ENCODE assay signal across 20 mouse cellular contexts in the genomic region with DNA sequence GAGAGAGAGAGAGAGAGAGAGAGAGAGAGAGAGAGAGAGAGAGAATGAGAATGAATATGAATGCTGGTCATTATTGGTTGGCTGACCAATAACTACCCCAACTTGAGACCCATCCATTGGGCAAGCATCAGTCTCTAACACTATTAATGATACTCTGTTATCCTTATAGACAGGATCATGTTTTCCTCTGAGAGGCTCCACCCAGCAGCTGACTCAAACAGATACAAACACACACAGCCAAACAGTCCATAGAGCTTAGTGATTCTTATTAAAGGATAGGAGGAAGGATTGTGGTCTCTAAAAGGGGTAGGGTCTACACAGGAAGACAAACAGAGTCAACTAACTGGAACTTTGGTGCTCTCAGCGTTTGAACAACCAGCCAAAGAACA.
DNase-seq lines count a peak whose midpoint lies in the region; ATAC-seq and TF ChIP-seq lines count a peak whose summit lies in the region.
"Had no signal": no experiment of that assay in that cellular context is flagged by ENCODE, and none has a peak within 500 bp of the region (broad histone marks: within the 10 kb centered on the region; RNA-seq: fewer than 3 reads in every experiment).

No protein-coding gene starts in this region.

- H3K27ac ChIP-seq in liver, embryonic 14.5 days, result no peak overlapping the region
- no peak overlapping the region for H3K27ac ChIP-seq in liver, embryonic 12.5 days
- no peak overlapping the region for H3K27ac ChIP-seq in midbrain, embryonic 11.5 days (ENCODE audit: low read depth, low read length)
- no peak overlapping the region for H3K27ac ChIP-seq in midbrain, embryonic 10.5 days (replicated peaks)
- peak overlapping the region; percentile 16; the same call in 1 of the 2 replicates for H3K27ac ChIP-seq in liver, postnatal 0 days (ENCODE audit: low read depth)
- H3K27ac ChIP-seq: forebrain, embryonic 12.5 days; forebrain, embryonic 15.5 days; heart, adult 2 months; heart, embryonic 10.5 days; heart, embryonic 13.5 days; hindbrain, embryonic 12.5 days; hindbrain, embryonic 15.5 days had no signal

- H3K27me3 ChIP-seq in liver, embryonic 14.5 days (ENCODE audit: control insufficient read depth, insufficient read depth, low read length), result no peaks in the 10 kb centered on the region
- no peaks in the 10 kb centered on the region for H3K27me3 ChIP-seq in liver, embryonic 12.5 days (replicated peaks)
- no peaks in the 10 kb centered on the region for H3K27me3 ChIP-seq in midbrain, embryonic 11.5 days (ENCODE audit: control insufficient read depth, insufficient read depth, low read length)
- no peaks in the 10 kb centered on the region for H3K27me3 ChIP-seq in midbrain, embryonic 10.5 days (ENCODE audit: low read depth, poor library complexity, severe bottlenecking)
- no peaks in the 10 kb centered on the region for H3K27me3 ChIP-seq in liver, postnatal 0 days (ENCODE audit: insufficient read depth, low read length)
- H3K27me3 ChIP-seq: forebrain, embryonic 12.5 days; forebrain, embryonic 15.5 days; heart, embryonic 13.5 days; hindbrain, embryonic 12.5 days; hindbrain, embryonic 15.5 days had no signal

- no peak for TF ChIP-seq EP300 in liver, embryonic 14.5 days (IDR thresholded peaks at IDR 0.05; ENCODE audit: low read depth)
- TF ChIP-seq EP300 in liver, postnatal 0 days (IDR thresholded peaks at IDR 0.05; ENCODE audit: low read depth), result no peak

- H3K4me3 ChIP-seq in liver, embryonic 14.5 days (ENCODE audit: insufficient read depth in 1 of 2, low read depth in 2 of 2, low read length in 2 of 2), result no peak overlapping the region
- H3K4me3 ChIP-seq in liver, embryonic 12.5 days, result no peak overlapping the region
- no peak overlapping the region for H3K4me3 ChIP-seq in midbrain, embryonic 11.5 days (ENCODE audit: low read depth, low read length)
- H3K4me3 ChIP-seq in midbrain, embryonic 10.5 days, result no peak overlapping the region
- no peak overlapping the region for H3K4me3 ChIP-seq in liver, postnatal 0 days (ENCODE audit: low read depth, low read length)
- H3K4me3 ChIP-seq: forebrain, embryonic 12.5 days; forebrain, embryonic 15.5 days; heart, adult 2 months; heart, embryonic 10.5 days; heart, embryonic 13.5 days; hindbrain, embryonic 12.5 days; hindbrain, embryonic 15.5 days had no signal

- DNase-seq in liver, embryonic 14.5 days (ENCODE audit: low read depth in 3 of 3, low spot score in 3 of 3), result no peak
- DNase-seq in midbrain, embryonic 11.5 days (ENCODE audit: low spot score, missing footprints), result peak; percentile 23
- DNase-seq in midbrain, embryonic 10.5 days (ENCODE audit: low spot score), result no peak
- no peak for DNase-seq in liver, postnatal 0 days
- DNase-seq in layer of hippocampus, adult 8-10 months (ENCODE audit: low spot score in 2 of 2), result no peak
- DNase-seq in right cerebral cortex, postnatal 4 days, result no peak
- DNase-seq: adrenal gland, postnatal 10 days; adrenal gland, postnatal 36 days; cerebellum, adult 18-20 months; cerebellum, adult 9-10 months; cerebellum, postnatal 14 days; gastrocnemius, postnatal 36 days; heart, adult 2 months had no signal

- H3K4me1 ChIP-seq in liver, embryonic 14.5 days (replicated peaks; ENCODE audit: control insufficient read depth in 2 of 2, insufficient read depth in 2 of 2, low read length in 1 of 2), result no peaks in the 10 kb centered on the region
- H3K4me1 ChIP-seq in liver, embryonic 12.5 days, result no peaks in the 10 kb centered on the region
- no peaks in the 10 kb centered on the region for H3K4me1 ChIP-seq in midbrain, embryonic 11.5 days (ENCODE audit: control insufficient read depth, insufficient read depth, low read length)
- H3K4me1 ChIP-seq in midbrain, embryonic 10.5 days, result no peaks in the 10 kb centered on the region
- H3K4me1 ChIP-seq in liver, postnatal 0 days (ENCODE audit: insufficient read depth), result no peaks in the 10 kb centered on the region
- H3K4me1 ChIP-seq: forebrain, embryonic 12.5 days; forebrain, embryonic 15.5 days; heart, embryonic 10.5 days; heart, embryonic 13.5 days; hindbrain, embryonic 12.5 days; hindbrain, embryonic 15.5 days had no signal

- H3K4me2 ChIP-seq in liver, embryonic 14.5 days (ENCODE audit: low read depth), result no peak overlapping the region
- no peak overlapping the region for H3K4me2 ChIP-seq in liver, embryonic 12.5 days
- H3K4me2 ChIP-seq in midbrain, embryonic 11.5 days, result no peak overlapping the region
- H3K4me2 ChIP-seq in liver, postnatal 0 days (ENCODE audit: low read depth, low read length), result no peak overlapping the region
- H3K4me2 ChIP-seq: forebrain, embryonic 12.5 days; forebrain, embryonic 15.5 days; heart, embryonic 13.5 days; hindbrain, embryonic 12.5 days; hindbrain, embryonic 15.5 days had no signal

- WGBS in liver, embryonic 14.5 days (ENCODE audit: insufficient replicate concordance), result 42% methylated on average over 1 of the region's 1 CpGs
- WGBS in liver, embryonic 12.5 days (ENCODE audit: insufficient replicate concordance), result 79% methylated on average over 1 of the region's 1 CpGs
- 95% methylated on average over 1 of the region's 1 CpGs for WGBS in midbrain, embryonic 11.5 days
- WGBS in midbrain, embryonic 10.5 days, result 93% methylated on average over 1 of the region's 1 CpGs
- 67% methylated on average over 1 of the region's 1 CpGs for WGBS in liver, postnatal 0 days (ENCODE audit: insufficient replicate concordance)

- ATAC-seq in liver, embryonic 14.5 days (ENCODE audit: insufficient read depth), result peak; percentile 45; the same call in 1 of the 2 replicates
- no peak for ATAC-seq in liver, embryonic 12.5 days
- no peak for ATAC-seq in midbrain, embryonic 11.5 days (ENCODE audit: low FRiP score)
- ATAC-seq in liver, postnatal 0 days, result peak; percentile 85
- ATAC-seq: forebrain, embryonic 15.5 days had no signal

- no peak overlapping the region for H3K9ac ChIP-seq in liver, embryonic 14.5 days (replicated peaks)
- H3K9ac ChIP-seq in liver, embryonic 12.5 days, result no peak overlapping the region
- H3K9ac ChIP-seq in midbrain, embryonic 11.5 days (ENCODE audit: low read length), result no peak overlapping the region
- no peak overlapping the region for H3K9ac ChIP-seq in liver, postnatal 0 days (replicated peaks)
- H3K9ac ChIP-seq: forebrain, embryonic 12.5 days; forebrain, embryonic 15.5 days; heart, embryonic 13.5 days; hindbrain, embryonic 12.5 days; hindbrain, embryonic 15.5 days had no signal

- TF ChIP-seq CTCF in liver, embryonic 14.5 days (IDR thresholded peaks at IDR 0.05; ENCODE audit: low read depth), result no peak
- no peak for TF ChIP-seq CTCF in liver, postnatal 0 days (IDR thresholded peaks at IDR 0.05; ENCODE audit: low read depth)

- no peaks in the 10 kb centered on the region for H3K36me3 ChIP-seq in liver, embryonic 14.5 days (replicated peaks; ENCODE audit: control insufficient read depth, insufficient read depth, low read depth)
- no peaks in the 10 kb centered on the region for H3K36me3 ChIP-seq in liver, embryonic 12.5 days
- no peaks in the 10 kb centered on the region for H3K36me3 ChIP-seq in midbrain, embryonic 11.5 days (ENCODE audit: control insufficient read depth, insufficient read depth, low read length)
- H3K36me3 ChIP-seq in midbrain, embryonic 10.5 days, result no peaks in the 10 kb centered on the region
- H3K36me3 ChIP-seq in liver, postnatal 0 days (replicated peaks; ENCODE audit: insufficient read depth, low read length), result no peaks in the 10 kb centered on the region
- H3K36me3 ChIP-seq: forebrain, embryonic 12.5 days; forebrain, embryonic 15.5 days; heart, embryonic 10.5 days; heart, embryonic 13.5 days; hindbrain, embryonic 12.5 days; hindbrain, embryonic 15.5 days had no signal

- no peaks in the 10 kb centered on the region for H3K9me3 ChIP-seq in liver, embryonic 14.5 days (ENCODE audit: control insufficient read depth, low read length)
- no peaks in the 10 kb centered on the region for H3K9me3 ChIP-seq in liver, embryonic 12.5 days (replicated peaks)
- H3K9me3 ChIP-seq in midbrain, embryonic 11.5 days (ENCODE audit: control insufficient read depth, low read length), result no peaks in the 10 kb centered on the region
- no peaks in the 10 kb centered on the region for H3K9me3 ChIP-seq in midbrain, embryonic 10.5 days (replicated peaks)
- H3K9me3 ChIP-seq in liver, postnatal 0 days (ENCODE audit: low read length), result no peaks in the 10 kb centered on the region
- H3K9me3 ChIP-seq: forebrain, embryonic 12.5 days; forebrain, embryonic 15.5 days; heart, embryonic 10.5 days; heart, embryonic 13.5 days; hindbrain, embryonic 12.5 days; hindbrain, embryonic 15.5 days had no signal

Comparison
In these comparisons a context has a peak if more than half of its experiments do, and no peak if none do; other contexts are left out.
1. ATAC-seq: peak in liver, embryonic 14.5 days (single experiment) and liver, postnatal 0 days (single experiment); none in liver, embryonic 12.5 days (single experiment) and midbrain, embryonic 11.5 days (single experiment).